Mouse (Mus musculus) telencephalon, adult 2 months (tissue): Measurements from ENCODE around the gene Trim2.

Source experiments
- DNase-seq: peaks from one replicate; pipeline ENCODE4 v3.0.0-alpha.2; 2011; ENCODE audit warnings: low read depth, low spot score

Trim2 gene

DNA sequence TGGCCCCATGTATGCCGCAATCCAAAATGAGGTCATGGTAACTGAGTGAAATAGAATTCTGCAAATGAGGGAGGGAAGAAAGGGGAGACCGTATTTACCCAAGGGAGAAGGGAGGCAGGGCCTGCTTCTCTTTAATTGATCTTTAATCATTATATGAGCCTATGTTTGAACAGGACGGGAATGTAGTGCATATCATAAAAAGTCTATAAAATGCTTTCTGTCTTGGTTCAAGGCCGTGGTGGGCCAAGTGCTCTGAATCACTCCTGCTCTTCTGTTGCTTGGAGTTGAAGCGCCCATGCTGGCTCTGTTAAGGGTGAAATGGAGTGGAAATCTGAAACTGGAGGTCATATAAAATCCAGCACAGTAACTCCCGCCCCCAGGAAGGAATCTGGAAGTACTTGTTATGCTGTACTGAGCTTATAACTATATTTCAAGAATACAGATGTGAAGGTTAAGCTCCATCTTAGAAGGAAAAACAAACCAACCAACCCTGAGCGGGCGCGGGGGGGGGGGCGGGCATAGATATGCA, 48.6 kb downstream of the Trim2 start:
- DNase-seq, result no peak

DNA sequence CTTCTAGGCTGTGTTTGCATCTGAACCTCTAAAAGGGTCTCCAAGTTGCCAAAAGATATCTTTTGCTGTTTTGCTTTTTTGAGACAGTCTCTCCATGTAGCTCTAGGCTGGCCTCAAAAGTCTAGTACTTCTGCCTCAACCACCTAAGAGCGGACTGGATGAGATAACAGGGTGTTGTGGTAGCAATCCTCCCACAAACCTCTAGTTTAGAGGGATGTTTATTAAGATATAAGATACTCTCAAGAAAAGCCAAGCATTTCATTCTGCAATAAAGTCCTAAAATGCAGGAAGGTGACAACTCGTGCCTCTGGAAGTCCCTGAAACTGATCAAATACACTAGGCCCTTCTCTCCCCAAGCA, 52.2 kb downstream of the Trim2 start:
- no peak for DNase-seq

DNA sequence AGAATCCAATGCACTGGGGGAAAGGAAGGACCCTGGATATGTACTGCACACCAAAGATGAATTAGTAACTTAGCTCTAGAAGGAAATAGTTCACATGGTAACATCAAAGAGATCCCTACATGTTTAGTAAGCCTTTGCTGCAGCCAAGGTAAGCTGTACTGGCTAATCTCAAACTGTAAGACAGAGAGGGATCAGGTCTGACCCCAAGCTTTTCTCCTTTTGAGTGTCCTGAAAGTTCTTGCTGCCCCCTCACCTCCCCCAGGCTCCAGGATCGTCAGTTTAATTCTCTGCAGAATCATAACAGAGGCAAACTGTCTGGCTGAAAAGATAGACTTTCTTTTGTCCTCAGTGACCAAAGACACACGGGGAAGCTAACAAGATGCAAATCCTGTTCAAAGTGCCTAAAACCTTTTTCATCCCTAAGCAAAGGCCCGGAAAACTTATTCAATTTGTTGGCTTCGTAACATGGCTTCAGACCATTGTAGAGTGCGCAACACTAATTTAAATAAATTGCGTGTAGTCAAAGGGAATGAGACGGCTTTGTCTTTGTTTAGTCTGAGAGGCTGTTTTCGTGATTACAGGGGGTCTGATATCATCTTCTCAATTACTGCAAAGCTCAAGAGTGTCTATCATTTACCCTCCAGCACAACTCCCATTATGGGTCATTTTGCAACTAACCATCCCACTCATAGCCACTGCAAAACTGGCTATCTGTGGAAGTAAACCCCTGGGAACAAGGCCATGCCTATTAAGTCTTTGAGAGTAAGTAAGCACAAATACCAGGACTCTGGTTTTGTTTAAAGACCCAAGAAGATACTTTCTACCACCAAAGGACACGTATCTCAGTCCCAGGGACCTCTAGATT, 52.8 kb downstream of the Trim2 start:
- DNase-seq, result no peak

- peak; percentile 67 for DNase-seq
Observed at GRCm38 (mm10) chr3:84252776-84253654, 53.7 kb downstream of the Trim2 start.

GRCm38 (mm10) chr3:84251721-84252120, 55.0 kb downstream of the Trim2 start:
- DNase-seq, result no peak

DNA sequence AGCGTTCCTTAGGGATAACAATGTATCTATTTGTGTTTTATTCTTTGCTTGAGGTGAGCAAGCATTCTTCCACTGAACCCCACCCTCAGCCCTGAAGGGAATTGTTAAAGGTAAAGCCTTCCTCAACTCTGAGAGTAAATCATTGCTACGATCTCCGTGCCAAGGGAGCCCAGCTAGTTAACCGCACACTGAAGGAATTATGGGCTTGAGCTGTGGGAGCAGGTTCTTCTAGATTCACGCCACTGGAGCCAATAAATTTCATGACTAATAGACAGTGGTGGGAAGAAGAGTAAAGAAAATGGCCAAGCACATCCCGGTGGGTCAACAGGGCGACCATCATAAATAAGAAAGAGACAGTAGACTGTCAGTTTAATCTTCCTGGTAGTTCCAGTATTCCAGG, 56.4 kb downstream of the Trim2 start:
- DNase-seq, result no peak

DNA sequence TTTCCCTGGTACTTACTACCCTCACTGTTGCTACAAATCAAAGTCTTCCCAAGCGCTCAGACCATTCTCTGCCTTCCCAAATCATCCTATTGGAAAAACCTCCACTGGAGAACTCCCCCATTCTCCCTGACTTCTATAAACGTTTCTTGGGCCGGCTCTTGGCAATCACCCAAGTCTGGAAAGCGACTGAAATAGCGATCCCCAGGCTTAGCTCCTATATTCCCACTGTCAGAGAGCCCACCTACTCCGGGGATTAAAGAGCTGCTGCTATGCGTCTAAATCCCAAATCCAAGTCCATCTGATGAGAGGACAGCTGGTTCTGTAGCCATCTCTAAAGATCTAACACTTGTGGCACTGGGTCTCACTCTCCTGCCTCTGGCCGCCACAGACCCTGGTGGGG, 58.9 kb downstream of the Trim2 start:
- no peak for DNase-seq

DNA sequence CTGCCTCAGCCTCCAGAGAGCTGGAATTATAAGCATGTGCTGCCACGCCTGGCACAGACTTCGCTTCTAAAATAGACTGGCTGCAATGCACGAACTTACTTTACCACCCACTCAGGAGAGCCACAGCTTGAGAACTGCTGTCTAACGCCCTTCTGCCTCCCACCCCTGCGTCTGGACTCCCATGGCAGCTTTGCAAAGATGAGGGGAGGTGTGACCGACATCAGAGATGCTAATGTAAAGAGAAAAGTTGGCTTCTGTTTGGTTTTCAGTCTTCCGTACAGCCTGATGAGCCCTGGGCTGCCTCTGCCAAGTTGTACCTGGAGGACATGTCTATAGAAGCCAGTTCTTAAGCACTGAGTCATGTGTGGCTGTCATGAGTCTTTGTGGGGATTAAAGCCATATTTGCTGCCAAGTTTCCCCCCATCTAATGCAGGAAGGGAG, 60.2 kb downstream of the Trim2 start:
- DNase-seq, result peak; percentile 95

- DNase-seq, result no peak
Observed at GRCm38 (mm10) chr3:84243116-84243515, 63.6 kb downstream of the Trim2 start.

DNA sequence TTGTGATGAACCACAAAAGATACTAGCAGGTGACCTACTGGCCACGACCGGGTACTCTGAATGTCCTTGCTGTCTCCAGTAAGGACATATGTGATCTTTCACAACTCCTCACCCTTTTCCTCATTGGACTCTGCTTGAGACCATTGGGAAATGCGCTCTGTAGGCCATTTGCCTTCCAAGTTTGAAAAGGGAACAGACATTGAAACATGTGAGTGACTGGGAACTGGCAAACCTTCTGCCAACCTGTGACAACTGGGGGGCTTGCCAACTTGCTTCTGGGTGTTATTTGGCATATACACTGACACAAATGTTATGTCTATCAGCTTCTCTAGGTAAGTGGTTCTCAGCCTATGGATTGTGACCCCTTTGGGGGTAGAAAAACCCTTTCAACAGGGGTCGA, 64.2 kb downstream of the Trim2 start:
- no peak for DNase-seq

- no peak for DNase-seq
Observed at GRCm38 (mm10) chr3:84241098-84241497, 65.6 kb downstream of the Trim2 start.

DNA sequence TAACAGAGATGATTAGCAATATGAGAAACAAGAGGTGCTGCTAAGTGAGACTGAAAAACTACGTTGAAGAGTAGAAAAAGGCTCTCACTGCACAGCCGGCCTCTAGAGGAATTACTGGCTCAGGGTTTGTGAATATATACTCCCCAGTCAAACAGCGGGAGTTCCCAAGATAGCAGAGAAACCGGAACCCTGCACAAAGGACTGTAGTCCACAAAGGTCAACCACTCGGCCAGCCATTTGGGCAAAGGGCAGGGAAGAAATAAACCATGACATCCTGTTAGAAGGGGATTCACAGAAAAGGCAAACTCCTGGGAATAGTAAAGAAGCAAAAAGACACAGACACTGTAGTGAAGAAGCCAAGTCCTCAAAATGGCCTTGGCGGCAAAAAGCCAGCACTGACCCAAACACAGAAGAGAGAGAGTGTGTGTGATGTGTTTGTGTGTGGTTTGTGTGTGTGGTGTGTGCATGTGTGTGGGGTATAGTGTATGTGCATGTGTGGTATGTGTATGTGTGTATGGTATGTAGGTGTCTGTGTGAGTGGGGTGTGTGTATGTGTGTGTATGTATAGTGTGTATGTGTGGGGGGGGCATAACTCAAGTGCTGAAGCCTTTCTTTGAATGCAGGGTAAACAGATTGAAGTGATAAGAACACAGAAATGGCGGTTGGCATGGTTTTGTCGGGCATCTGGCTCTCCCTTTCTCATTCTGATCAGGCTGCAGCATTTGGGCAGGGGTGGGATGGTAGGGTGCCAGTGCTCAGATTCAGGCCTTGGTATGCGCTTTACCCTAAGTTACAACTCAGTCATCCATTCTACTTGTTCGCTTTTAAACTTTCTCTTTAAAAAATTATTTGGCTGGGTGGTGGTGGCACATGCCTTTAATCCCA, 71.0 kb downstream of the Trim2 start:
- DNase-seq, result no peak

DNA sequence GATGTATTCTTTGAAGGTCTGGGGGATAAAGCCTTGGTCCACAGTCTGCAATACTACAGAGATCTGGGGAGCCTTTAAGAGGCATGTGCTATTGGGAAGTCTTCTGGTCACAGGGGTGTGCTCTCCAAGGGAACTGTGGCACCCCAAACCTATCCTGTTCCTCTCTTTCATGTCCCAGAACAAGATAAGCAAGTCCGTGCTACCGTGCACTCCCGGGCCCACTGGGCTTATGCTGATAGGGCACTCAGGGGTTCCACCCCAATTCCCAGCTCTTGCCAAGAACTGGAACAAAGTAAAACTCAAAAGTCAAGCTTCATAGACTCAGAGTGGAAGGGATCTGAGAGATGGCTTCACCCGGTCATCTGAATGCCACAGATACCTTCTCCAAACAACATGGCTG, 72.1 kb downstream of the Trim2 start:
- DNase-seq, result no peak

GRCm38 (mm10) chr3:84233663-84234415, 72.8 kb downstream of the Trim2 start:
- no peak for DNase-seq

GRCm38 (mm10) chr3:84232312-84232711, 74.4 kb downstream of the Trim2 start:
- no peak for DNase-seq

GRCm38 (mm10) chr3:84230988-84231387, 75.7 kb downstream of the Trim2 start:
- DNase-seq, result no peak

DNA sequence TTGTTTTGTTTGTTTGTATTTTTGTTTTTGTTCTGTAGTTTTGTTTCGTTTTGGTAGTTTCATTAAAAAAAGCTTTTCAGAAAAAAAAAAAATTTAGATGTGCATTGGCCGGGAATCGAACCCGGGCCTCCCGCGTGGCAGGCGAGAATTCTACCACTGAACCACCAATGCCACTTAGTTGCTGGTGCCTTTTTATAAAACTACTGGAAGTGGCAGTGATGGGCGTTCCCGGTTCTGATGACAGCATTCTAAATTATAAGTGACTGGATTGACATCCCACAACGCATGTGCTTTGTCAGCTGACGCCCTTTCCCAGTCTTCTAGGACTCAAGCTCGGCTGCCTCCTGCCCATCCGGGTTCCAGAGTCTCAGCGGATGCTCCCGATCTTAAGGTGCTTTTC, 77.8 kb downstream of the Trim2 start:
- DNase-seq, result no peak

DNA sequence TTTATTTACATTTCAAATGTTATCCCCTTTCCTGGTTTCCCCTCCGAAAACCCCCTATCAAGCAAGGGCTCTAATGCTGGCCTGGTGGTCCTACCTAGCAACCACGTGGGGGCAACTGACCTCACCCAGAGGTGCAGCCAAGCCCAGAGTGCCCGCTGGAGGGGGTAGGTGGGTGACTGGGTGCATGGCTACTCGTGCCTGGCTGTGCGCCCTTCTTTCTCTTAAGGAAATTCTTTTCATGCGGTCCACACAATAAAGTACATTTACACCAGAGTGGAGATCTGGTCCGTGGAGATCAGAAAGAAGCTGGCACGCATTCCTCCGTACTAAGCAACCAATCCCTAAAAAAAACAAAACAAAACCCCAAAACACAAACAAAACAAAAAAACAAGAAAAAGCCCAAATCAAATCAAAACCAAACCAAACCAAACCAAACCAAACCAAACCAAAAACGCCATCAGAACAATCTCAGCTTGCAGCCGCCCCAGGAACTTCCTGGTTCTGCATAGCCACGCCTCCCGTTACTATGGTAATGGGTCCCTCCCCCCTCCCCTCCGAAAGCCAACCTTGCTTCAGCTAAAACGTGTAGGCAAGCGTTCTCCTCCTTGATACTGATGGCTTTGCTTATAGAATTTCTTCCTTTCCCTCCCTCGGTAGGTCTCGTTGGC, 78.3 kb downstream of the Trim2 start:
- no peak for DNase-seq

- no peak for DNase-seq
Observed at GRCm38 (mm10) chr3:84227628-84228027, 79.0 kb downstream of the Trim2 start.

GRCm38 (mm10) chr3:84224982-84225381, 81.7 kb downstream of the Trim2 start:
- DNase-seq, result no peak
